Mouse (Mus musculus) frontal cortex, adult (tissue): ENCODE measurements around the gene Syn3.

ENCODE experiments used
- ATAC-seq: cut with Nextera tagmentation; 2 replicates; pipeline ENCODE4 v1.9.2; 2017; ENCODE audit warnings: mild to moderate bottlenecking, moderate library complexity, mixed read lengths; ENCODE audit not compliant: low TSS enrichment

Gene Syn3

GRCm38 (mm10) chr10:86098363-86098762, 400.3 kb downstream of the Syn3 start:
- no peak for ATAC-seq

DNA sequence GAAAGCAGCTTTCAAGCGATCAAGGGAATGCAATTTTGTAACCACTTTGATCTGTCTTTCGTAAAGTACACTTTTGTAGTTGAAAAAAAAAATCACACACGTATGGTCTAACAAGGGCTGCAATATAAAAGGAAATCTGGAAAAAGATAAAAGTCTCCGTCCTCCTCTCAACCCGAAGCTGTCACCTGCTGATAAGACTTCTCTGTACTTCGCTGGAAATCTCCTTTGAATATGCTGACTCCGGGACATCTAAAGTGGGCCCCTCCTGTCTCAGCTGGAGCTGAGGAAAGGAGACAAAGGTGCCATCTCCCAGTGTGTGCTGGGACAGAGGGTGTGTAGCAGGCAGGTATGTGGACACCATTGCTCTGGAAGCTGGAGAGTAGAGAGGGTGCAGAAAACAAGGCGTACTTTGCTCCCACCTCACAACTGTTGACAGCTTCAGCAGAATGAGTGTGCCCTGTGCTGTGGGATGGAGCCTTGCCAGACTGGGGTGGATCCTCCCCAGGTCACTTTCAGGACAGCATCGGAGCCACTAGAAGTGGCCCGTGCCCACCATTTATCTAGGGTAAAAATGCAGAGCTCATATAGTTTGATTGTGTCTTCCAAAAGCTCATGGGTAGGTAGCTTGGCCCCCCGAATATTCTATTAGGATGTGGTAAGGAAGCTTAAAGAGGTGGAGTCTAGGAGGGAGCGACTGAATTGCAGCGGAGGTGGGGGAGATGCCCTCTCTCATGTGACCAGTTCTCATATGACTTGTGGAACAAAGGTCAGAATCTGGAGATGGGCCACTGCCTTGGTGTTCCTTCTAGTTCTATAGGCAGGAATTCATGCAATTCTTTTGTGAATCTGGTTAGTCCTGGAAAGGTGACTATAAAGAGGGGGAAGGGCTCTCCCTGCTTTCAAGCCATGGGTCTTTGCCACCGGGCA, 405.3 kb downstream of the Syn3 start:
- no peak for ATAC-seq

- ATAC-seq: no peak
These were observed 406.8 kb downstream of the Syn3 start for GRCm38 (mm10) chr10:86091919-86092318.

- ATAC-seq: no peak
These were observed 418.8 kb downstream of the Syn3 start for GRCm38 (mm10) chr10:86079921-86080320.

GRCm38 (mm10) chr10:86078761-86079160, 419.9 kb downstream of the Syn3 start:
- ATAC-seq: no peak

DNA sequence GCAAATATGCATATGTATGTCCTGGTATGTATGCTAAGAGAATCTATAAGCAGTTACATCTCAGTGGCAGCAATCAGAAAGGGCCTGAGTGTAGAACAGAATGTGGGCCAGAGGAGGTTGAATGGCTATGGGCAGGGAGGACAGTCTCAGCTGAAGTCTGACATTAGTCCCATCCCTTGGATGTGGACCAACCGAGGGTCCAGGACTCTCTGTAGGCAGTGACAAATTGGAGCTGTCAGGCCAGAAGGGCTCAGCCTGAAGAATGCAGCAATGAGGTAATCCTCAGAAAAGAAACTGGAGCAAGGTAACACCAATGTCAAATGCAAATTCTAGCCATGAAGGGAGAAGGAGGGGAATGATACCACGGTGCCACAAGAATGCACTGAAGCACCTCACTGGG, 421.4 kb downstream of the Syn3 start:
- ATAC-seq: no peak

DNA sequence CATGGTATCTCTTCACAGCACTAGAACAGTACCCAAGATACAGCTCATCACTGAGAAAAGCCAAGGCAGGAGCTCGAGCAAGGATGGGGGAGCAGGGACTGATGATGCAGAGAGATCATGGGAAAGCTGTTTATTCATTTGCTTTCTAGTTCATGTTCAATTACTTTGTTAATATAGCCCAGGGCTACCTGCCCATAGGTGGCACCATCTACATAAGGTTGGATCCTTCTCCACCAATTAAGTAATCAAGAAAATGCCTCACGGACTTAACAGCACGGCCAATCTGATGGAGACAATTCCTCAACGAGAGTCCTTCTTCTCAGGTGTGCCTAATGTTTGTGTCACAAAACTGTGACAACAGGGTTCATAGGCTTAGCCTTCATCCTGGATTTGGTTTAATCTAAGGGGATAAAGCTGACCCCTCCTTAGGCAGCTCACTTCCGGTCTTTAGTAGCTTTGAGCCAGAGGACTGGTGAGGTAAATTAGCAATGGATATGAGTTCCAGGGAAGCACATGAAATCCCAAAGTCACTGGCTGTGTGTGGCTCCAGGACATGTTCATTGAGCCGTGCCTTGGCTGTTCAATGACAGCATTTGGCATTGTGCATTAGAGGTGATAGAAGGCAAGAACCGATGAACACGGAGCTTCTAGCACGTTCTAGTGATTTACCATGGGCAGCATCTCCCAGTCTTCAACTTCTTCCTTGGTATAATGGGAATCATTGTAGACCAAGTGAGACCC, 423.6 kb downstream of the Syn3 start:
- ATAC-seq: no peak

- no peak for ATAC-seq
These were observed 424.6 kb downstream of the Syn3 start for GRCm38 (mm10) chr10:86074134-86074533.

- ATAC-seq: no peak
These were observed 427.9 kb downstream of the Syn3 start for GRCm38 (mm10) chr10:86070751-86071150.

DNA sequence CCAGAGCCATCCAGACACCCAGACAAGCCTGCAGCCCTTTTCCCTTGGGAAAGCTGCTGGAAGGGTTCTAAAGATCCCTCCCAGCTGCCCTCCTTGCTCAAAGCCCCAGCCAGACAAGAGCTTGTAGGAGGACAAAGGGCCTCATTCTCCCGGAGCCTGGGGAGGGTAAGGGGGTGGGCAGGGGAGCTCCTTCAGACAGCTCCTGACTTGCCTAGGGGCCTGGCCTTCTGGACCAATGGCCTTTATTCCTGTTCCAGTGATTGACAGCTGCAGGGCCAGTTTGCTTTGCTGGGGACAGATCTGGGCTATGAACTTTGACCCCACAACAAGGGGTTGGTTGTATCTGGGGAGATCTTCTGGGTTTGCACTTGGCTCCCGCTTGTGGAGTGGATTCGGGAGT, 429.4 kb downstream of the Syn3 start:
- peak; percentile 58 for ATAC-seq

DNA sequence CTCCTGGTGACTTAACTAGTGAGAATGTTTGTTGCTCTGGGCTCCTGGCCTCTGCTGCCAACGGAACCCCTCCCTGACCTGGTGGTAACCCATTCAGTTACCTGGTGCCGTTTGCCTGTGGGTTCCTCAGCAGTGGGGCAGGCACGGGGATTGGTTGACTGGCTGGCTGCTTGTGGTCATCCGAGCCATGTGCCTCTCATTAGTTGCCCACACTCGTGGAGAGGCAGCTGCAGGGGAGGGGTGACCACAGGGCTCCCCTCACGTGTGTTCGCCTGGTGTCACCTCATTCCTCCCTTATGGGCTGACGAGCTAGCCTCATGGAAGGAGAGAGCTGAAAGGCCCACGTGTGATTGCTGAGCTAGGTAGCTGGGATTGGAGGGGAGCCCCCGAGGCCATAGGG, 430.8 kb downstream of the Syn3 start:
- no peak for ATAC-seq

GRCm38 (mm10) chr10:86066651-86067050, 432.0 kb downstream of the Syn3 start:
- no peak for ATAC-seq

- ATAC-seq: no peak
These were observed 433.0 kb downstream of the Syn3 start for GRCm38 (mm10) chr10:86065661-86066060.

GRCm38 (mm10) chr10:86064937-86065336, 433.8 kb downstream of the Syn3 start:
- peak; percentile 84 for ATAC-seq

DNA sequence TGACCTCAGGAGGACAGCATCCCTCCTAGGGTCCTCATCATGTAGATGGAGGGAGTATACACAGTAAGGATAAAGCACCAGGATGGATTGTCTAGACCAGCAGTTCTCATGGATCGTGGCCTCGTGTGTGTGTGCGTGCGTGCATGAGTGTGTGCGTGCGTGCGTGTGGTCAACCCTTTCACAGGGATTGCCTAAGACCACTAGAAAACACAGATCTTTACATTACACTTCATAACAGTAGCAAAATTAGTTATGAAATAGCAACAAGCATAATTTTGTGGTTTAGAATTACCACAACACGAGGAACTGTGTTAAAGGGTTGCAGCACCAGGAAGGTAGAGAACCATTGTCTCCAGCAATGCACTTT, 435.7 kb downstream of the Syn3 start:
- no peak for ATAC-seq

DNA sequence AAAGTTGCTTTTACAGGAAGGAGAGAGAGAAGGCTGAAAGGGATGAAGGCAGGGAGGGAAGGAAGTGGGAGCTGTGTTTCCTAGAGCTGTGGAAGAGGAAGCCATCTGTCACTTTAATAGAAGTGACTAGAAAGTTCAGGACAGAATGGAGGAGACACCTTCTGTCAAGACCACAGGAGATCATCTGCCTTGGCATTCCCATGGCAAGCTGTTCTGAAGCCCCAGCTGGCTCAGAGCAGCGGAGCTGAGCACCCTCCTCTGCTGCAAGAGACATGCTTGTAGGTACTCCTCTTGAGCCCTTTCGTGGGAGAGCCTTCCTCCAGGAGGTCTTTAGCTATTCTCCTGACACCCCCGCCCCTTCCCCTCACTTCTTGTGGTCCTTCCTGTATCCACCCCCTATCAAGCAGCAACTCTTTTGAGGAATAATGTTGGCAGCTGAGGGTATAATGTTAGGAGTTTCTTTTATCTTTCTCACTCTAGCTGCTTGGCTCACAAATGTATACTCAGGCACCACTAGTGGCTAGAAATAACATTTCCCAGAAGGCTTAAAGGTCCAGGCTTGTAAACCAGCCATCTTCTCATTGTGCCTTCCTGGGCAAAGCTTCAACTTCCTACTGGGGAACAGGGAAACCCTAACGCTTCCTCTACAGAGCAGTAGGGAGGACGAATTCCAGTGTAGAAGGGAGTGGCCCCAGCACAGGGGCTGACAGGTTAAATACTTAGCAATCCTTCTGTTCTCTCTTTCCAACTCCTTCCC, 436.3 kb downstream of the Syn3 start:
- ATAC-seq: no peak

DNA sequence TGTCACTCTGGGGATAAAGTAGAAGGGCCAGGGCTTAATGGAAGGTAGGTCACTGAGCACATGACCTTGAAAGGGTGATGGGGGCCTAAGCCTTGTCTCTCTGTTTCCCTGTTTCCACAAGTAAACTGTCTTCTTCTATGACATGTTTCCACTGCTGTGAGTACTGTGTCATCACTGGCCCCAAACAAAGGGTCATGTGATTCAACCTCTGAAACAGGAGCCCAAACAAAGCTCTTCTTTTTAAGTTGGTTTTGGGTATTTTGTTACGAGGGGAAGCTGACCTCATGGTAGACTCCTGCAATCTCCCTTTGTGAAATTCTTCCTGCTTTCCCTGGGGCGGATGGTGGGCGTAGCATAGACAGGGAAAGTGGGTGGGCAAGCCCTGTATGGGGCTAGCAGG, 438.4 kb downstream of the Syn3 start:
- no peak for ATAC-seq

GRCm38 (mm10) chr10:86057712-86058111, 441.0 kb downstream of the Syn3 start:
- no peak for ATAC-seq

DNA sequence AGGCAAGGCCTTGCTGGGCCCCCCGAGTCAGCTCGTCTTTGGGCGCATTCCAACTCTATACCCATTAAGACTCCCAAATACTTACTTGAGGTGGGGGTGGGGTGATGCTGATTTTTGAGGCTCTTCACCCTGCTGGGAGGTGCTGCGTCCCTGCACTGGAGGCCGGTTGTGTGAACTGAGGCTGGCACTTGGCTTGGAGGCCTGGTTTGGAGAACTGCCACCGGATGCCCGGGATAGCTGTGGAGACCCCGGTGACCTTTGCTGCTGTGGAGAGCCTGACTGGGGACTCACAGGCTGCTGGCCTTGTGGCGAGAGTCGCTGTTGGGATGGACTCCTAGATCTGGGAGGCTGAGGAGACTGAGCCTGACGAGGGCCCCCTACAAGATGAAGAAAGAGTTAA, 441.4 kb downstream of the Syn3 start:
- ATAC-seq: no peak

- ATAC-seq: no peak
These were observed 442.3 kb downstream of the Syn3 start for GRCm38 (mm10) chr10:86056297-86056903.

GRCm38 (mm10) chr10:86052818-86053522, 445.7 kb downstream of the Syn3 start:
- no peak for ATAC-seq
